Mouse (Mus musculus) splenic B cell, adult 2 months (primary cell): ENCODE data around the gene Gm43302.
A peak's percentile ranks its signal among the peaks of the same experiment; 100 is the strongest.
"Not testable (repeated sequence)": the region's sequence is repeated elsewhere in the genome, so short reads cannot be mapped to it uniquely, and the experiment has no call there.

ENCODE experiments used
- DNase-seq: peaks from one replicate; pipeline ENCODE4 v3.0.0-alpha.2; 2011; ENCODE audit warnings: low read depth, low spot score
- H3K27me3 ChIP-seq: 2 replicates; pipeline ENCODE4 v1.6.1; 2012; ENCODE audit warnings: mild to moderate bottlenecking, low read length, moderate library complexity, mixed read lengths; ENCODE audit not compliant: control insufficient read depth, poor library complexity, insufficient read depth, severe bottlenecking
- H3K36me3 ChIP-seq: 2 replicates; pipeline ENCODE4 v1.6.1; 2012; ENCODE audit warnings: mild to moderate bottlenecking, low read length, moderate library complexity, mixed read lengths; ENCODE audit not compliant: control insufficient read depth, poor library complexity, insufficient read depth, severe bottlenecking

The Gm43302 gene

DNA sequence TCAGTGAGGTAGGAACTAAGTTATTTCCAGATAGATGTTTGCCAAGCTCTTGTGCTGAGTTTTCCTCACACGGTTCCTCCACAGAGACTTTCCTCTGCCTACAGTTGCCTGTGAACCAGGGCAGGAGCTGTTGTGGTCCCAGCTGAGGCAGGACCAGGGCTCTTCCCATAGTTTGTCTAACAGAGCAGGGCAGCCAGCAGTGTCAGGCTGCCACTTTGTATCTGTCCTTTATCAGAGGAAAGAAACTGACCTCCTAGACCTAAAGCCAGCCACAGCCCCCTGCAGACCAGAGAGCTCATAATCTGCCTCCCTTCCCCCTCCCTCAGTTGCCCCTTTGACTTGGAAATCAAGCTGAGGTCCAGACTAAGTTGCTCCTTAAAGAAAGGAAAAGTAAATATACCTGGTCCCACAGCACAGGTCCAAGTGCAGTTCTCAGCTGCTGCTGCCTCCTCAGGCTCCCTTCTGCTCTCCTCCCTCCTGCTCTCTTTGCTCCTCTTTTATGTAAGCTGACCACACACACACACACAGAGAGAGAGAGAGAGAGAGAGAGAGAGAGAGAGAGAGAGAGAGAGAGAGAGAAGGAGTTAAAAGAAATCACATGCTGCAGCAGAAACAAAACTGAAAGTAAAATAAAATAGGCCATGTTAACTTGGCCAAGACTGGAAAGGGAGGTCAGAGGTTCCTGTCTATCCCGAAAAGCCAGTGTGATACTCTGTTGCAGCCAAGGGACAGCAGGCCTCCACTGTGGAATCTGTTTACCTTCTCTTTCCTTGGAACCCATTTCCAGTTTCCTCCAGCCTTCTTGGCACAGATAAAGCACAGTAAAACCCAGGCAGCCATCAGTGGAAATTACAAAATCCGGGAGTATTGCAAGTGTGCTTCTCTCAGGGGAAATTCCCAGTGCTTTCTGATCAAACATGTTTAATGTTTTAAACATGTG lies at the start of gene Gm43302, which contains the start of gene Gbp6:
Gm43302 (minus strand) TSS at position 470 of the 940 bp plus-strand sequence.
Gbp6 (minus strand) TSS at position 473 of the 940 bp plus-strand sequence.
- not testable (repeated sequence) for H3K36me3 ChIP-seq, DNase-seq, H3K27me3 ChIP-seq

DNA sequence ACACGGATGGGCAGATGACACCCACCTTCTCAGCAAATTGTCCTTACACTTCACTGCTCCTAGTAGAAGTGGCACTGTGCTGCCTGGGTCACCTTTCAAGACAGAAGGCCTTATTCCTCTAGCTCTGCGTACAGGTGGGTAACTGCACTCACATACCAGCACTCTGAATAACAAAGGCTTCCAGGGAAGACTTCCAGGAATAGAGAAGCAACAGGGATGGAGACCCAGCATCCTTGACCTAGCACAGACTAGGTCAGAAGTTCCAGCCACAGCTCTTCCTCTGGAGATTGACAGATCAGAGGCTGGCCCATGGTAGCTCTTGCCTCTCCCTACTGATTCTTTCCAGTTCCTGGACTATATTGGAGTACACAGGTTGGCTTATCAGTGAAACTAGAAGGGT lies 47.8 kb upstream of the Gm43302 start:
- no peak for DNase-seq
- Histone ChIP-seq H3K27me3 (no peaks in the 10 kb centered on the region), H3K36me3 (no peaks in the 10 kb centered on the region)

DNA sequence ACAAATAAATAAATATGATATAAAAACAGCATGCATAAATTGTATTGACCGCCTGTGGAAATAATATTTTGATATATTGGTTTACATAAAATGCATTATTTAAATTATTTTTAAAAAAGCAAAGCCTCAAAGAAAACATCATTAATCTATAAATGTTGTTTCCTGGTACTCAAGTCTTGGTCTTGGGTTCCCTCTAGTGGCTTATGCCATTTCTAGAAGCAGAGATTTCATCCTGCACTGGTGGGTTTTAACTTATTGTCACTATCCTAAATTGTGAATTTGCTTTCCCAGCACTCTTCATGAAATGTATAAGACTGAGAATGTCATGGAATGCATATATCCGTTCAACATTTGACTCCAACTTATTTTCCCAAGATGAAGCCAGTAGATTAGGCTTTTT lies 29.0 kb upstream of the Gm43302 start:
- H3K36me3 ChIP-seq, result no peaks in the 10 kb centered on the region
- no peaks in the 10 kb centered on the region for H3K27me3 ChIP-seq
- DNase-seq, result peak; percentile 55

DNA sequence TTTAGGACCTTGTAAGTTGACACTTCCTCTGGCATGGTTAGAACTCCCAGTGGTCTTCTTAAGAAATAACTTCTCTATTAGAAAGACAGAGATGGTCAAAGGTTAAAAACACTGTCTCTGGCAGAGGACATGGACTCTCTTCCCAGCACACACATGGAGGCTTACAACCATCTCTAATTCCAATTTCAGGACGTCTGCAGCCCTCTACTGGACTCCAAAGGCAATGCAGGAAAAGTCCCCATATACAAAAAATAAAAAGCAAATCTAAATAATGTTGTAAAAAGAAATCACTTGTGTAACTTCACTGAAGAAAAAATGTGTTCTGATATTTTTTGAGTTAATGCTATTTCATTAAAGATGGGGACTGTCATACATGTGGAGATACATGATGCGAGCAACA lies 17.4 kb upstream of the Gm43302 start:
- no peaks in the 10 kb centered on the region for H3K27me3 ChIP-seq
- no peak for DNase-seq
- no peaks in the 10 kb centered on the region for H3K36me3 ChIP-seq

DNA sequence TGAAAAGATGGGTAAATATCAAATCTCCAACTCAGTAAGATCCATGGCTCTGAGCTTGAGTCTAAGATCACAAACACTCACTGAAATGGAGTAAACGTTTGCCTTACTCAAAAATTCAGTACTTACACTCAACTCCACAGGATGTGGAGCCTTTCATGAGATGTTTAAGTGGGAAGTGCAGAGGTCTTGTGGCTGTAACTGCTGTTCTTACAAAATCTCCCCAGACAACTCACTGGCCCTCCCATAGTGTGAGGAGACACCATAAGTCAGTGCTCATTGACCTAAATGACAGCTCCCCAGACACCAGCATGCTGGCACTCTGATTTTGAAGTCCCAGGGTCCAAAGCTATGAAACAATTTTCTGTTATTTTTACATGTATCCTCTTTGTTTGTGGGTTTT lies 15.7 kb upstream of the Gm43302 start:
- DNase-seq, H3K27me3 ChIP-seq: not testable (repeated sequence)

GRCm38 (mm10) chr5:105306946-105307345 lies 13.5 kb upstream of the Gm43302 start:
- not testable (repeated sequence) for H3K27me3 ChIP-seq, DNase-seq, H3K36me3 ChIP-seq

More for the DNA sequence above, 15.7 kb upstream of the Gm43302 start:
- H3K36me3 ChIP-seq, result not testable (repeated sequence)

GRCm38 (mm10) chr5:105306159-105306581 lies 12.7 kb upstream of the Gm43302 start:
- H3K27me3 ChIP-seq, result no peaks in the 10 kb centered on the region
- no peak for DNase-seq
- H3K36me3 ChIP-seq, result no peaks in the 10 kb centered on the region

DNA sequence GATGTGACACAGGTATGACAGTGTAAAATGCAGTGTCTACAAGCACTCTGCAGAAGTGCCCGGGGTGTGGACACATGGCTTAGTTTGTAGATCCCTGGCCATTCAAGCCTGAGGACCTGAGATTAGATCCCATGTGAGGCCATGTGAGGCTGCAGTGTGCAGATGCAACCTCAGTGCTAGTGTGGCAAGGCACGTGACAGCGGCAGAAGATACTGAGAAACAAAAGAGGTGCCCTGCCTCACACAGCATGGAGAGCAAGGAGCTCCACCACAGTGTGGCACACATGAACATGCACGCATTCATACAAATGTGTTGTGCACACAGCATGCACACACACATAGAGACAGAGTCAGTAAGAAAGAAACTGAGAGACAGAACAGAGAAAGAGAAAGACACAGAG lies 12.2 kb upstream of the Gm43302 start:
- H3K36me3 ChIP-seq, H3K27me3 ChIP-seq, DNase-seq: not testable (repeated sequence)

DNA sequence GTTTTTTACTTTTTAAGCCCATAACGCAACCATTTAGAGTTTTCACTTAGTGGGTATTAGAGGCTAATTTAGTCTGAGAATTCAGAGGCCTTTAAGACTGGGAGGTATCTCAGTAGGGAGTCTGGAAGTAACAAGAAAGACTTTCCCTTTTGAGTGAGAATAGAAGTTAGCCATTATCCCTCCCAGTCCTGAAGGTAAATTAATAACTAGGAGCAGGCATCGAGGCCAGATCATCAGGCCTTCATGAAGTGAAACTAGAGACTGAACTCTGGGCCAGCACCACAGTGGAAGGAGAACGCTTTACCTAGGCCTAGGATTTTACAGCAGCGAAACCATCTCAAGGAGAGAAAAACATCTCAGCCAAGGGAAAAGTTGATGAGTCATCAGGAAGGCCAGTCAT lies 8.5 kb upstream of the Gm43302 start:
- Histone ChIP-seq H3K36me3 (no peaks in the 10 kb centered on the region), H3K27me3 (no peaks in the 10 kb centered on the region)
- no peak for DNase-seq

DNA sequence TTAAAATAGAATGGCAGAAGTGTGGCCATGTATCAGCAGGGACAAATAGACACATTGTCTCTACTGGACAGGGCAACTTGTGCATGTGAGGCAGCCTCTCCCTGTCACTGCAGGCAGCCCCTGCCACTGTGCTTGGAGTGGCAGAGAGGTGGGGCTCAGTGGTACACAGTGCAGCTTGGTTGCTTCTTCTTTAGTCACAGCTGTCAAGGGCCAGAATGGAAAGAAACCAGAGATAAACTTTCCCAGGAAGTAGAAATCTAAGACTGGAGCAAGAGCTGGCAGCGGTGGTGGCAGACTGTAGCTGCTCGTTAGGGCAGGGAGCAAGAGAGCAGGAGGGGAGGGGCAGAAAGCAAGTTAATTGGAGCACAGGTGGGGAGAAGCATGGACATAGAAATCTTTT lies 8.0 kb upstream of the Gm43302 start:
- Histone ChIP-seq H3K27me3 (no peaks in the 10 kb centered on the region), H3K36me3 (no peaks in the 10 kb centered on the region)
- no peak for DNase-seq

GRCm38 (mm10) chr5:105295746-105296145 lies 2.3 kb upstream of the Gm43302 start:
- Histone ChIP-seq H3K27me3 (no peaks in the 10 kb centered on the region), H3K36me3 (no peaks in the 10 kb centered on the region)
- DNase-seq, result no peak

- DNase-seq, result no peak
Measured at GRCm38 (mm10) chr5:105292492-105292891, 1.0 kb downstream of the Gm43302 start.

GRCm38 (mm10) chr5:105290921-105291320 lies 2.6 kb downstream of the Gm43302 start:
- not testable (repeated sequence) for H3K36me3 ChIP-seq, H3K27me3 ChIP-seq, DNase-seq

More at GRCm38 (mm10) chr5:105292492-105292891, 1.0 kb downstream of the Gm43302 start:
- Histone ChIP-seq H3K27me3 (no peaks in the 10 kb centered on the region), H3K36me3 (no peaks in the 10 kb centered on the region)

- not testable (repeated sequence) for H3K27me3 ChIP-seq, DNase-seq, H3K36me3 ChIP-seq
Measured at GRCm38 (mm10) chr5:105260673-105261072, 32.8 kb downstream of the Gm43302 start.

DNA sequence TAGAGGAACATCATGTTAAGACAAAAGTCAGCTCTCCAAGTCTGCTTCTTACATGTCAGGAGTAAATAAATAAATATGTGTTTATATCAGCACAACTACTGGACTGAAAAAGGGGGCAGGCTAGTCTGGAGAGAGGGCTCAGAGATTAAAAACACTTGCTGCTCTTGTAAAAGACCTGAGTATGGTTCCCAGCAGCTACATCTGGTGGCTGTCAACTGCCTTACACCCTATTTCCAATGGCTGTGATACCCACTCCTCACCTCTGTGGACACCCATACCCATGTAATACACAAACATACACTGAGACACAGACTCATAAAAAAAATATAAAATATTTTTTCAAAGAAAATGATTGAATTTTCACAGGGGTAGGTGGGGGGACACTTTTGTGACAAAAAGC lies 41.0 kb downstream of the Gm43302 start:
- peak; percentile 9 for DNase-seq
- Histone ChIP-seq H3K36me3 (no peaks in the 10 kb centered on the region), H3K27me3 (no peaks in the 10 kb centered on the region)
